Mouse (Mus musculus) hindbrain, embryonic 15.5 days (tissue): ENCODE data around the gene Grn. TPM values are rescaled to one million over a fixed set of nuclear protein-coding genes. Genes with fewer than 3 reads are reported as not detected.

ENCODE experiments used
- ATAC-seq: fragments of 200-750 bp; cut with Nextera tagmentation; 2 replicates; pipeline ENCODE4 v1.8.0; 2017; ENCODE audit warnings: low read depth, moderate number of reproducible peaks, moderate TSS enrichment; ENCODE audit not compliant: low FRiP score
- H3K27ac ChIP-seq: fragments of 300-500 bp; sonication (generic); replicated peaks from 2 replicates; pipeline ENCODE4 v1.5.1; 2015; ENCODE audit warnings: mild to moderate bottlenecking, inconsistent platforms
- H3K27me3 ChIP-seq: fragments of 300-500 bp; sonication (generic); 2 replicates; pipeline ENCODE4 v1.6.1; 2015; ENCODE audit warnings: control low read depth, inconsistent platforms
- H3K36me3 ChIP-seq: fragments of 300-500 bp; sonication (generic); 2 replicates; pipeline ENCODE4 v1.6.1; 2015; ENCODE audit warnings: control low read depth, inconsistent platforms
- H3K4me1 ChIP-seq: fragments of 300-500 bp; sonication (generic); replicated peaks from 2 replicates; pipeline ENCODE4 v1.6.1; 2015; ENCODE audit warnings: control low read depth, inconsistent platforms
- H3K4me2 ChIP-seq: fragments of 300-500 bp; sonication (generic); 2 replicates; pipeline ENCODE4 v1.6.1; 2015; ENCODE audit warnings: moderate library complexity, mild to moderate bottlenecking, inconsistent platforms
- H3K4me3 ChIP-seq: fragments of 300-500 bp; sonication (generic); 2 replicates; pipeline ENCODE4 v1.5.1; 2015; ENCODE audit warnings: mild to moderate bottlenecking, inconsistent platforms
- H3K9ac ChIP-seq: fragments of 300-500 bp; sonication (generic); 2 replicates; pipeline ENCODE4 v1.6.1; 2015; ENCODE audit warnings: inconsistent platforms
- H3K9me3 ChIP-seq: fragments of 300-500 bp; sonication (generic); 2 replicates; pipeline ENCODE4 v1.6.1; 2016; ENCODE audit warnings: control low read depth, inconsistent platforms
- WGBS: fragments of 180-500 bp; shearing (Covaris S2); methylation state at CpG from one replicate; pipeline ENCODE4 v1.1.7; 2015; 5-methylcytosine and 5-hydroxymethylcytosine counted together
- polyA plus RNA-seq: library from polyadenylated mRNA; unstranded; fragments of >200 nt; fragmentation: Nextera tagmentation; extraction: Ambion mirVana; gene quantifications from 2 replicates; pipeline ENCODE4 v1.2.1, GENCODE M21; 2015

The Grn gene
- polyA plus RNA-seq, 1 experiment from 2014 or later: 85.7 TPM

GRCm38 (mm10) chr11:102448327-102448726 is 18.2 kb downstream of the Grn start:
- H3K4me3 ChIP-seq: peak overlapping the region; percentile 72
- ATAC-seq: no peak
- 0 out of 2 replicates have a peak, but pooled peaks cover 3% of the 10 kb centered on the region for H3K27me3 ChIP-seq
- H3K9me3 ChIP-seq: no peaks in the 10 kb centered on the region
- H3K27ac ChIP-seq: peak overlapping the region; percentile 99; the same call in 1 of the 2 replicates
- peaks cover 42% of the 10 kb centered on the region for H3K4me1 ChIP-seq
- peaks cover 6% of the 10 kb centered on the region; the same call in 1 of the 2 replicates for H3K36me3 ChIP-seq
- H3K9ac ChIP-seq: no peak overlapping the region
- WGBS: 19% methylated on average over 8 of the region's 8 CpGs
- H3K4me2 ChIP-seq: peak overlapping the region; percentile 65

GRCm38 (mm10) chr11:102449043-102450008 is 19.2 kb downstream of the Grn start:
- Histone ChIP-seq H3K4me3 (no peak overlapping the region), H3K27ac (no peak overlapping the region), H3K4me2 (no peak overlapping the region), H3K9ac (no peak overlapping the region), H3K4me1 (peaks cover 34% of the 10 kb centered on the region), H3K9me3 (no peaks in the 10 kb centered on the region), H3K27me3 (0 out of 2 replicates have a peak, but pooled peaks cover 4% of the 10 kb centered on the region), H3K36me3 (no peaks in the 10 kb centered on the region)
- no peak for ATAC-seq
- 50% methylated on average over 17 of the region's 17 CpGs for WGBS

- Histone ChIP-seq H3K9ac (no peak overlapping the region), H3K27ac (no peak overlapping the region), H3K9me3 (no peaks in the 10 kb centered on the region), H3K4me2 (no peak overlapping the region), H3K4me1 (peaks cover 28% of the 10 kb centered on the region), H3K4me3 (no peak overlapping the region), H3K36me3 (no peaks in the 10 kb centered on the region), H3K27me3 (0 out of 2 replicates have a peak, but pooled peaks cover 10% of the 10 kb centered on the region)
- ATAC-seq: no peak
- 26% methylated on average over 10 of the region's 10 CpGs for WGBS
Measured at GRCm38 (mm10) chr11:102453131-102453530, 23.0 kb downstream of the Grn start.

GRCm38 (mm10) chr11:102455740-102456396 is 25.8 kb downstream of the Grn start:
- peak; percentile 85 for ATAC-seq
- peak overlapping the region; percentile 59 for H3K4me3 ChIP-seq
- peak overlapping the region; percentile 98 for H3K4me2 ChIP-seq
- peak overlapping the region; percentile 67 for H3K9ac ChIP-seq
- under 1% methylated on average over 38 of the region's 40 CpGs for whole genome bisulfite sequencing
- no peaks in the 10 kb centered on the region for H3K9me3 ChIP-seq
- peaks cover 21% of the 10 kb centered on the region for H3K4me1 ChIP-seq
- H3K27ac ChIP-seq: peak overlapping the region; percentile 78
- 0 out of 2 replicates have a peak, but pooled peaks cover 10% of the 10 kb centered on the region for H3K27me3 ChIP-seq
- no peaks in the 10 kb centered on the region for H3K36me3 ChIP-seq

- Histone ChIP-seq H3K27ac (no peak overlapping the region), H3K4me2 (no peak overlapping the region), H3K9ac (no peak overlapping the region), H3K4me3 (no peak overlapping the region), H3K9me3 (no peaks in the 10 kb centered on the region), H3K36me3 (no peaks in the 10 kb centered on the region), H3K4me1 (peaks cover 14% of the 10 kb centered on the region), H3K27me3 (peaks cover 10% of the 10 kb centered on the region; the same call in 1 of the 2 replicates)
- no peak for ATAC-seq
- WGBS: 60% methylated on average over 16 of the region's 16 CpGs
Measured at GRCm38 (mm10) chr11:102460541-102460940, 30.4 kb downstream of the Grn start.

- ATAC-seq: no peak
- Histone ChIP-seq H3K9ac (no peak overlapping the region), H3K4me1 (peaks cover 16% of the 10 kb centered on the region), H3K27me3 (peaks cover 10% of the 10 kb centered on the region; the same call in 1 of the 2 replicates), H3K36me3 (no peaks in the 10 kb centered on the region), H3K9me3 (no peaks in the 10 kb centered on the region), H3K4me3 (no peak overlapping the region), H3K4me2 (no peak overlapping the region), H3K27ac (no peak overlapping the region)
- WGBS: 88% methylated on average over 3 of the region's 3 CpGs
Measured at GRCm38 (mm10) chr11:102461764-102462163, 31.6 kb downstream of the Grn start.

- H3K4me2 ChIP-seq: no peak overlapping the region
- WGBS: 88% methylated on average over 6 of the region's 6 CpGs
- H3K4me1 ChIP-seq: peaks cover 26% of the 10 kb centered on the region
- H3K9me3 ChIP-seq: no peaks in the 10 kb centered on the region
- no peak overlapping the region for H3K4me3 ChIP-seq
- H3K27me3 ChIP-seq: peaks cover 5% of the 10 kb centered on the region; the same call in 1 of the 2 replicates
- no peak overlapping the region for H3K27ac ChIP-seq
- ATAC-seq: no peak
- H3K36me3 ChIP-seq: no peaks in the 10 kb centered on the region
- no peak overlapping the region for H3K9ac ChIP-seq
Measured at GRCm38 (mm10) chr11:102464901-102465300, 34.8 kb downstream of the Grn start.

- ATAC-seq: peak; percentile 39; the same call in 1 of the 2 replicates
- no peaks in the 10 kb centered on the region for H3K36me3 ChIP-seq
- peaks cover 5% of the 10 kb centered on the region; the same call in 1 of the 2 replicates for H3K27me3 ChIP-seq
- H3K4me3 ChIP-seq: no peak overlapping the region; the same call in 1 of the 2 replicates
- H3K27ac ChIP-seq: peak overlapping the region; percentile 55
- WGBS: 10% methylated on average over 26 of the region's 26 CpGs
- H3K4me1 ChIP-seq: peaks cover 26% of the 10 kb centered on the region
- peak overlapping the region; percentile 32 for H3K4me2 ChIP-seq
- no peaks in the 10 kb centered on the region for H3K9me3 ChIP-seq
- H3K9ac ChIP-seq: no peak overlapping the region
Measured at GRCm38 (mm10) chr11:102465713-102466436, 35.8 kb downstream of the Grn start.

GRCm38 (mm10) chr11:102467041-102467631 is 37.0 kb downstream of the Grn start:
- peak overlapping the region; percentile 86 for H3K4me2 ChIP-seq
- H3K36me3 ChIP-seq: no peaks in the 10 kb centered on the region
- peak; percentile 89 for ATAC-seq
- H3K9ac ChIP-seq: peak overlapping the region; percentile 42
- H3K27me3 ChIP-seq: peaks cover 5% of the 10 kb centered on the region; the same call in 1 of the 2 replicates
- 1% methylated on average over 37 of the region's 37 CpGs for WGBS
- peak overlapping the region; percentile 55 for H3K27ac ChIP-seq
- H3K9me3 ChIP-seq: no peaks in the 10 kb centered on the region
- H3K4me1 ChIP-seq: peaks cover 26% of the 10 kb centered on the region
- H3K4me3 ChIP-seq: peak overlapping the region; percentile 44

- Histone ChIP-seq H3K36me3 (0 out of 2 replicates have a peak, but pooled peaks cover 3% of the 10 kb centered on the region), H3K27ac (no peak within 1 kb of the TSS), H3K27me3 (peaks cover 4% of the 10 kb centered on the region; the same call in 1 of the 2 replicates), H3K4me3 (no peak within 1 kb of the TSS), H3K9ac (no peak within 1 kb of the TSS), H3K4me1 (peaks cover 26% of the 10 kb centered on the region), H3K4me2 (no peak within 1 kb of the TSS), H3K9me3 (no peaks in the 10 kb centered on the region)
- 75% methylated on average over 11 of the region's 11 CpGs for WGBS
- ATAC-seq: no peak
Measured at GRCm38 (mm10) chr11:102469648-102470357, 39.7 kb downstream of the Grn start, which contains the start of gene Itga2b. Gene Itga2b (minus strand): TSS chr11:102470122.
